Mouse (Mus musculus): ENCODE results near the gene Rad21l.

Gene Rad21l

DNA sequence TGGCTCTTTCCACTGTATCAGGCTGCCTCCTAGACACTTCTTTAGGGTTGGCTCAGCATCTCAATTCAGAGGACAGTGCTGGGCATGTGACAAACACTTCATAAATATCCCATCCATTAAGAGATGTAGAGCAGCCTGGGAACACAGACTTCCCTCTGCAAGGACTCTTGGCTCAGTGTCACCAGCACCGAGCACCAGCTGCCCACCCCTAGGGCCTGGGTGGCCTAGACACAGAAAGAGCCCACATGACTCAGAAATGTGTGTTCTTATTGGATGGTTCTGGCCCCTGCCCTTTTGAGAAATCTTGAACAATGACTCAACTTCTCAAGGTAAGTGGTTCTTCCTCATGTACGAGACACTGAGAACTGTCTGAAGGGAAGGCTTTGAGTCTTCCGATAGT is 40.3 kb downstream of the Rad21l start:
- DNase-seq (ENCODE audit: low spot score): no peak

DNA sequence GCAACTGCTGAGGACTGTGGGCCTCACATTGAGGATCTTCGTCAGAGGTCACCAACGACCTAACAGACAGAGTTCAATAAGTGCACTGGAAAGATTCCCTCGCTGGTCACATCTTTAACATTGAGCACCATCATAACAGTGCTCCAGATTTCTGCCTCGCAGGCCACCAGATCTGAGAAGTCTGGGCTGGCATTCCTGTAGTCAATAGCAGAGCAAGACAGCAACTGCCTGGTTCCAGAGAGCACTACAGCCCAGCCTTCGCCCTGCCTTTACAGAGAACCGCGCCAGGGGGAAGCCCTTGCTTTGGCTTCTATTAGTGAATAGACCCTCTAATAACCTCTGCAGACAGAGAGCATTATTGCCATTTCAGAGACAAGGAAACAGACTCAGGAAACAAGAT is 42.0 kb downstream of the Rad21l start:
- DNase-seq (ENCODE audit: low spot score): no peak

GRCm38 (mm10) chr2:151623776-151624175 is 44.6 kb downstream of the Rad21l start:
- no peak for DNase-seq (ENCODE audit: low spot score)

- no peak for DNase-seq (ENCODE audit: low spot score)
Observed at GRCm38 (mm10) chr2:151616551-151617329, 51.6 kb downstream of the Rad21l start.

GRCm38 (mm10) chr2:151615779-151616178 is 52.6 kb downstream of the Rad21l start:
- peak; percentile 65 for DNase-seq (ENCODE audit: low spot score)

DNA sequence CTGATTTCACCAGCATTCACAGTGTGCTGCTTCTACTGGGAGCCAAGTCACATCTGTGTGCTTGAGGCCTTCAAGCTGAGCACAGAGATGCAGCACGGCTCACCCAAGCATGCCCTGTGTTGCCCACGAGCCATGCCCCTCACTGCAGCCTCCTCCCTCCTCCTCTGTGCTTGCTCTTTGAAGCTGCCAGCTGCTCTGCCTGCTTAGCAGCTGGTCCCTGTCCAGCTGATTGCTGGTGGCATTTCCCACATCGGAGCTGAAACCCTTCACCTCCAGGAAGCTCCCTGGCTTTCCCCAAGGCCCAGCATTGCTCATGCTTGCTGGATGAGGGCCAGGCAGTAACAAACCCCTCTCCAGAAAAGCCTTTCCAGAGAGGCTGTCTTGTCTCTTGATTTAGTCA is 58.4 kb downstream of the Rad21l start:
- DNase-seq (ENCODE audit: low spot score): no peak

DNA sequence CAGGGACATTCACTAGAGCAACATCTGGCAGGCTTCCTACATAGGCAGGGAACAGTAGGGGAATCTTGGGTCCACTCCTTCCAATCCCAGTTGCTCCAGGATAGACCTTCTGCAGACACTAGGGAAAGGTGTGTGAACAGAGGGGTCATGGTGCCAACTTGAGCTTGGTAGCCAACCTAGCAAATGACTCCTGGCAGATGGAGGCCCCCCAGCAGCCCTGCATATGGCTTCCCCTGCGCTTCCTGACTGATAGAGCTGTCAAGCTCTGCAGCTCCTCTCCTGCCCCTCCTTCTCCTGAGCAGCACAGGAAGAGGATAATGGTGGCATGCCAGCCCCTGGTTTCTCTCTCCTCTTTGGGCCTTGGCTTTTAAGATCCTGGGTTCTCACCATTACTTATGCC is 59.9 kb downstream of the Rad21l start:
- no peak for DNase-seq (ENCODE audit: low spot score)

- peak; percentile 80 for DNase-seq (ENCODE audit: low spot score)
Observed at GRCm38 (mm10) chr2:151605437-151605987, 62.8 kb downstream of the Rad21l start.

- no peak for DNase-seq (ENCODE audit: low spot score)
Observed at GRCm38 (mm10) chr2:151603630-151604029, 64.7 kb downstream of the Rad21l start.

GRCm38 (mm10) chr2:151602106-151602505 is 66.2 kb downstream of the Rad21l start:
- DNase-seq (ENCODE audit: low spot score): no peak

- peak; percentile 48 for DNase-seq (ENCODE audit: low spot score)
Observed at GRCm38 (mm10) chr2:151598068-151598467, 70.3 kb downstream of the Rad21l start.

All from left cerebral cortex, adult 11 months (tissue).